ENCODE assay signal across 11 mouse cellular contexts in genomic region chr12:109596232-109596631, GRCm38 (mm10). TPM values are rescaled to one million over a fixed set of nuclear protein-coding genes. Genes with fewer than 3 reads are reported as not detected.
DNase-seq lines count a peak whose midpoint lies in the region; ATAC-seq and TF ChIP-seq lines count a peak whose summit lies in the region.
"Had no signal": no experiment of that assay in that cellular context is flagged by ENCODE, and none has a peak within 500 bp of the region (broad histone marks: within the 10 kb centered on the region; RNA-seq: fewer than 3 reads in every experiment).

No protein-coding gene starts in this region.

- no peak for DNase-seq in kidney, adult 2 months
- peak; percentile 49 for DNase-seq in brain, embryonic 14.5 days (ENCODE audit: low read depth)
- no peak for DNase-seq in thymus, adult 2 months
- DNase-seq in left cerebral cortex, postnatal 36 days (ENCODE audit: low spot score in 2 of 2): no peak
- DNase-seq: liver, embryonic 13.5 days had no signal

- H3K27me3 ChIP-seq in forebrain, embryonic 15.5 days: no peaks in the 10 kb centered on the region
- no peaks in the 10 kb centered on the region for H3K27me3 ChIP-seq in forebrain, embryonic 12.5 days
- H3K27me3 ChIP-seq in kidney, embryonic 15.5 days: no peaks in the 10 kb centered on the region
- no peaks in the 10 kb centered on the region for H3K27me3 ChIP-seq in kidney, adult 2 months (replicated peaks; ENCODE audit: control insufficient read depth, insufficient read depth, low read length)
- no peaks in the 10 kb centered on the region for H3K27me3 ChIP-seq in limb, embryonic 12.5 days
- no peaks in the 10 kb centered on the region for H3K27me3 ChIP-seq in thymus, adult 2 months (ENCODE audit: control insufficient read depth, insufficient read depth, low read length)
- H3K27me3 ChIP-seq: liver, embryonic 13.5 days had no signal

- no peak for TF ChIP-seq POLR2A in kidney, adult 2 months (IDR thresholded peaks at IDR 0.05; ENCODE audit: low read depth, low read length)
- TF ChIP-seq POLR2A in brain, embryonic 14.5 days (IDR thresholded peaks at IDR 0.05; ENCODE audit: borderline replicate concordance, extremely low read depth, insufficient read depth, insufficient read length, poor library complexity, severe bottlenecking): no peak
- TF ChIP-seq POLR2A in thymus, adult 2 months (IDR thresholded peaks at IDR 0.05; ENCODE audit: control insufficient read depth, extremely low read depth, insufficient read depth, low read length, poor library complexity): no peak

- no peak for TF ChIP-seq CTCF in kidney, adult 2 months (conservative IDR thresholded peaks at IDR 0.05; ENCODE audit: insufficient read depth, insufficient read length, low read depth, low read length)
- no peak for TF ChIP-seq CTCF in brain, embryonic 14.5 days (IDR thresholded peaks at IDR 0.05; ENCODE audit: borderline replicate concordance, extremely low read depth, insufficient read depth, insufficient read length)
- TF ChIP-seq CTCF in thymus, adult 2 months (IDR thresholded peaks at IDR 0.05; ENCODE audit: borderline replicate concordance, control insufficient read depth, extremely low read depth, insufficient read depth, low read length, poor library complexity): no peak

- H3K9me3 ChIP-seq in forebrain, embryonic 15.5 days: no peaks in the 10 kb centered on the region
- H3K9me3 ChIP-seq in forebrain, embryonic 12.5 days: no peaks in the 10 kb centered on the region
- H3K9me3 ChIP-seq in kidney, embryonic 15.5 days (replicated peaks): no peaks in the 10 kb centered on the region
- H3K9me3 ChIP-seq in limb, embryonic 12.5 days: peaks cover 6% of the 10 kb centered on the region; the same call in 1 of the 2 replicates
- H3K9me3 ChIP-seq: liver, embryonic 13.5 days had no signal

- WGBS in forebrain, embryonic 15.5 days: 32% methylated on average over 8 of the region's 8 CpGs
- 60% methylated on average over 8 of the region's 8 CpGs for WGBS in forebrain, embryonic 12.5 days
- WGBS in kidney, embryonic 15.5 days: 37% methylated on average over 8 of the region's 8 CpGs
- 35% methylated on average over 8 of the region's 8 CpGs for WGBS in kidney, adult 2 months
- 23% methylated on average over 8 of the region's 8 CpGs for WGBS in limb, embryonic 12.5 days
- WGBS in thymus, adult 2 months: 81% methylated on average over 8 of the region's 8 CpGs

- H3K4me1 ChIP-seq in forebrain, embryonic 15.5 days: peaks cover 15% of the 10 kb centered on the region
- no peaks in the 10 kb centered on the region for H3K4me1 ChIP-seq in forebrain, embryonic 12.5 days
- H3K4me1 ChIP-seq in kidney, embryonic 15.5 days: peaks cover 25% of the 10 kb centered on the region
- H3K4me1 ChIP-seq in kidney, adult 2 months (ENCODE audit: control insufficient read depth, insufficient read depth, low read length): no peaks in the 10 kb centered on the region
- H3K4me1 ChIP-seq in limb, embryonic 12.5 days (replicated peaks): peaks cover 26% of the 10 kb centered on the region
- H3K4me1 ChIP-seq in thymus, adult 2 months (replicated peaks; ENCODE audit: control insufficient read depth, insufficient read depth, low read length): no peaks in the 10 kb centered on the region

- H3K9ac ChIP-seq in forebrain, embryonic 15.5 days (replicated peaks): no peak overlapping the region
- H3K9ac ChIP-seq in forebrain, embryonic 12.5 days: no peak overlapping the region
- no peak overlapping the region for H3K9ac ChIP-seq in kidney, embryonic 15.5 days
- no peak overlapping the region for H3K9ac ChIP-seq in limb, embryonic 12.5 days (replicated peaks)
- H3K9ac ChIP-seq: liver, embryonic 13.5 days had no signal

- H3K27ac ChIP-seq in forebrain, embryonic 15.5 days (replicated peaks): peak overlapping the region; percentile 19; the same call in 1 of the 2 replicates
- H3K27ac ChIP-seq in forebrain, embryonic 12.5 days: no peak overlapping the region
- H3K27ac ChIP-seq in kidney, embryonic 15.5 days: peak overlapping the region; percentile 52
- no peak overlapping the region for H3K27ac ChIP-seq in kidney, adult 2 months (ENCODE audit: insufficient read depth, low read depth, low read length)
- peak overlapping the region; percentile 80 for H3K27ac ChIP-seq in limb, embryonic 12.5 days
- no peak overlapping the region for H3K27ac ChIP-seq in thymus, adult 2 months (ENCODE audit: control insufficient read depth, insufficient read depth, low read length)

- peaks cover 19% of the 10 kb centered on the region; the same call in 1 of the 2 replicates for H3K36me3 ChIP-seq in forebrain, embryonic 15.5 days
- H3K36me3 ChIP-seq in forebrain, embryonic 12.5 days (replicated peaks): peaks cover 48% of the 10 kb centered on the region
- peaks cover 24% of the 10 kb centered on the region for H3K36me3 ChIP-seq in kidney, embryonic 15.5 days
- H3K36me3 ChIP-seq in kidney, adult 2 months (ENCODE audit: control insufficient read depth, insufficient read depth, low read length): no peaks in the 10 kb centered on the region
- peaks cover 52% of the 10 kb centered on the region for H3K36me3 ChIP-seq in limb, embryonic 12.5 days
- H3K36me3 ChIP-seq in thymus, adult 2 months (ENCODE audit: control insufficient read depth, insufficient read depth, low read length): no peaks in the 10 kb centered on the region

- intact Hi-C loops in left cerebral cortex, postnatal 36 days (cut with DNase I): no loop called here

- no peak overlapping the region for H3K4me2 ChIP-seq in forebrain, embryonic 15.5 days (replicated peaks)
- H3K4me2 ChIP-seq in forebrain, embryonic 12.5 days: no peak overlapping the region
- no peak overlapping the region for H3K4me2 ChIP-seq in kidney, embryonic 15.5 days
- H3K4me2 ChIP-seq in limb, embryonic 12.5 days: no peak overlapping the region
- H3K4me2 ChIP-seq: liver, embryonic 13.5 days had no signal

- H3K4me3 ChIP-seq in forebrain, embryonic 15.5 days: no peak overlapping the region
- no peak overlapping the region for H3K4me3 ChIP-seq in forebrain, embryonic 12.5 days (replicated peaks)
- H3K4me3 ChIP-seq in kidney, embryonic 15.5 days (replicated peaks): no peak overlapping the region
- H3K4me3 ChIP-seq in kidney, adult 2 months (ENCODE audit: insufficient read depth, low read depth, low read length): no peak overlapping the region
- H3K4me3 ChIP-seq in limb, embryonic 12.5 days (replicated peaks): no peak overlapping the region
- H3K4me3 ChIP-seq in thymus, adult 2 months (ENCODE audit: control insufficient read depth, insufficient read depth, low read length): no peak overlapping the region
- H3K4me3 ChIP-seq: liver, embryonic 13.5 days had no signal

- ATAC-seq in forebrain, embryonic 15.5 days (replicated peaks): no peak
- ATAC-seq in forebrain, embryonic 12.5 days (ENCODE audit: low FRiP score): no peak
- no peak for ATAC-seq in kidney, embryonic 15.5 days (replicated peaks; ENCODE audit: low FRiP score)
- ATAC-seq in limb, embryonic 12.5 days (ENCODE audit: insufficient number of reproducible peaks, insufficient read depth, low FRiP score, low TSS enrichment, low read depth): peak; percentile 16; the same call in 1 of the 2 replicates

RNA-seq across cellular contexts. Expression of gene Rtl1, which starts 3.9 kb away (rescaled TPM):
- polyA plus RNA-seq in forebrain, embryonic 15.5 days (2015; fragmentation: Nextera tagmentation; extraction: Ambion mirVana): 1.0 and 1.1 TPM in 2 replicates
- polyA plus RNA-seq in forebrain, embryonic 12.5 days (2016; fragmentation: Nextera tagmentation; extraction: Ambion mirVana): 1.4 and 1.6 TPM in 2 replicates
- 0.68 and 0.97 TPM in 2 replicates for polyA plus RNA-seq in kidney, embryonic 15.5 days (2015; fragmentation: Nextera tagmentation; extraction: Ambion mirVana)
- 0.02 and 0.07 TPM in 2 replicates for polyA plus RNA-seq in kidney, adult 2 months (2012; rRNA removed)
- 0.85 and 1.5 TPM in 2 replicates for polyA plus RNA-seq in brain, embryonic 14.5 days (2012; rRNA removed)
- polyA plus RNA-seq in limb, embryonic 12.5 days (2016; fragmentation: Nextera tagmentation; extraction: Ambion mirVana): 1.5 and 1.7 TPM in 2 replicates
- polyA plus RNA-seq in thymus, adult 2 months (2012; rRNA removed): 0.01 TPM in 1 of 2 replicates, not detected in the other
- total RNA-seq in left cerebral cortex, postnatal 36 days (2021): under 1 TPM; 0.10 to 0.32 TPM
- total RNA-seq: monocyte, adult 5-6 weeks had no signal
- polyA plus RNA-seq: C2C12 had no signal

Comparison
In these comparisons a context has a peak if more than half of its experiments do, and no peak if none do; other contexts are left out.
1. H3K27ac ChIP-seq: peak in forebrain, embryonic 15.5 days (single experiment), kidney, embryonic 15.5 days (single experiment) and limb, embryonic 12.5 days (single experiment); none in forebrain, embryonic 12.5 days (single experiment), kidney, adult 2 months (single experiment) and thymus, adult 2 months (single experiment).